Mouse (Mus musculus): Measurements from ENCODE around the gene Snrpf.

GRCm38 (mm10) chr10:93572209-93572608 lies 17.3 kb downstream of the Snrpf start:
- TF ChIP-seq CTCF (IDR thresholded peaks at IDR 0.05; ENCODE audit: low read depth) (0 out of 2 replicates have a peak, but pooled peaks have one; percentile 33), EP300 (IDR thresholded peaks at IDR 0.05; ENCODE audit: low read depth) (no peak)

Data from liver, postnatal 0 days (tissue).